Mouse (Mus musculus) intestine, embryonic 16.5 days (tissue): ENCODE results near the gene Psph. TPM values are rescaled to one million over a fixed set of nuclear protein-coding genes. Genes with fewer than 3 reads are reported as not detected.
"Not testable (repeated sequence)": the region's sequence is repeated elsewhere in the genome, so short reads cannot be mapped to it uniquely, and the experiment has no call there.

Experiments used
- ATAC-seq: fragments of 200-750 bp; cut with Nextera tagmentation; 2 replicates; pipeline ENCODE4 v1.8.0; 2017; ENCODE audit warnings: moderate TSS enrichment, moderate library complexity
- H3K27ac ChIP-seq: fragments of 300-500 bp; sonication (generic); 2 replicates; pipeline ENCODE4 v1.5.1; 2014; ENCODE audit warnings: mild to moderate bottlenecking, low read length
- H3K27me3 ChIP-seq: fragments of 300-500 bp; sonication (generic); replicated peaks from 2 replicates; pipeline ENCODE4 v1.6.1; 2014; ENCODE audit warnings: low read length, control low read depth, mixed read lengths; ENCODE audit not compliant: control insufficient read depth, insufficient read depth
- H3K36me3 ChIP-seq: fragments of 300-500 bp; sonication (generic); 2 replicates; pipeline ENCODE4 v1.6.1; 2014; ENCODE audit warnings: low read length, control low read depth; ENCODE audit not compliant: control insufficient read depth, insufficient read depth
- H3K4me1 ChIP-seq: fragments of 300-500 bp; sonication (generic); 2 replicates; pipeline ENCODE4 v1.6.1; 2014; ENCODE audit warnings: low read length, control low read depth, mixed read lengths; ENCODE audit not compliant: control insufficient read depth, insufficient read depth
- H3K4me2 ChIP-seq: fragments of 300-500 bp; sonication (generic); 2 replicates; pipeline ENCODE4 v1.6.1; 2014; ENCODE audit warnings: low read depth, low read length, control low read depth
- H3K4me3 ChIP-seq: fragments of 300-500 bp; sonication (generic); 2 replicates; pipeline ENCODE4 v1.5.1; 2014; ENCODE audit warnings: mild to moderate bottlenecking, low read length
- H3K9ac ChIP-seq: fragments of 300-500 bp; sonication (generic); 2 replicates; pipeline ENCODE4 v1.6.1; 2014; ENCODE audit warnings: low read depth, low read length
- H3K9me3 ChIP-seq: fragments of 300-500 bp; sonication (generic); 2 replicates; pipeline ENCODE4 v1.6.1; 2016; ENCODE audit warnings: low read length, control low read depth; ENCODE audit not compliant: control insufficient read depth
- WGBS: fragments of 180-500 bp; shearing (Covaris S2); extraction: QIAGEN DNeasy Blood & Tissue Kit; methylation state at CpG from one replicate; pipeline ENCODE4 v1.1.7; 2014; 5-methylcytosine and 5-hydroxymethylcytosine counted together
- polyA plus RNA-seq: library from polyadenylated mRNA; unstranded; fragments of >200 nt; fragmentation: Nextera tagmentation; extraction: Ambion mirVana; gene quantifications from 2 replicates; pipeline ENCODE4 v1.2.1, GENCODE M21; 2015

Psph gene
- polyA plus RNA-seq, 1 experiment from 2014 or later = 57.1 TPM

DNA sequence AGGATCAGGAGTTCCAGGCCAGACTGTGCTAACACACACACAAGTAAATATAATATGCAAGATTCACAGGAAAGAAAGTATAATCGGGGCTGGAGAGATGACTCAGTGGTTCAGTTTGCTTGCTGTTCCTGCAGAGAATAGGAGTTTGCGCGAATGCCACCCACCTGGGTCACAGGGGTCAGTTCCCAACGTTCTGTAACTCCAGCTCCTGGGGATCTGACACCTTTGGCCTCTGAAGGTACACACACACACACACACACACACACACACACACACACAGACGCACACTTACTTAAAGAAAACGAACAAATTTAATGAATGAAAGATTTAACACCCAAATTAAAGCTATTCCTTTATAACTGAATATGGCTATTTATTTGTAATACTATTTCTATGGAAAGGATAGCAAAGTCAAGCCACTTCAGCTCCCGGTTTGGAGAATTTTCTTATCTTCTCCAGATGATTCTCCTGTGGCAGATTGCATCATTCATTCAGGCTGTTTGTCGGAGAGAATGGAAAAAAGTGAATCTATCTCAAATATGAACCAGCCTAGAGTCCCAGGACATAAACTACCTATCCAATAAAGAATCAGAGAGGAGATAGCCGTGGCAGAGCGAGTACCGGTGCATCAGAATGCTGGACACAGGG lies 8.8 kb downstream of the Psph start:
- H3K4me2 ChIP-seq = peak overlapping the region; percentile 72
- H3K4me3 ChIP-seq = peak overlapping the region; percentile 57
- ATAC-seq = no peak
- no peaks in the 10 kb centered on the region for H3K27me3 ChIP-seq
- 38% methylated on average over 11 of the region's 11 CpGs for WGBS
- H3K4me1 ChIP-seq = 0 out of 2 replicates have a peak, but pooled peaks cover 3% of the 10 kb centered on the region
- H3K9ac ChIP-seq = peak overlapping the region; percentile 73
- H3K27ac ChIP-seq = no peak overlapping the region
- no peaks in the 10 kb centered on the region for H3K9me3 ChIP-seq
- no peaks in the 10 kb centered on the region for H3K36me3 ChIP-seq

DNA sequence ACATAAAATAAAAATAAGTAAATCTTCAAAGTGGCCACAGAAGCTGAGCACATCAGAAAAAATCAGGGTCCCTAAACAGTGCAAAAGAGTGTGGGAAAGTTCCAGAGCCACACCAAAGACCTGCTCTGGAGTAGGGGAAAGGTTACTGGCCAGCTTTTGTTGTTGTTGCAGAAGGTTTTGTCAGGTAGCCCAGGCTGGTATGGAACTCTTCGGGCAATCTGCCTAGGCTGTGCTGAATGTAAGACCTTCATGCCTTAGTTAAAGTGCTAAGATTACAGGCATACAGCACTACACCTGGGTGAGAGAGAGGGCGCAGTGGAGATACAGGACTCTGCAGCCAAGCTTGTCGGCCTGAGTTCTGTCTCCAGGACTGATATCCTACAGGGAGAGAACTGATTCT lies 12.6 kb downstream of the Psph start:
- H3K36me3 ChIP-seq = no peaks in the 10 kb centered on the region
- no peak overlapping the region for H3K4me3 ChIP-seq
- no peaks in the 10 kb centered on the region for H3K27me3 ChIP-seq
- H3K27ac ChIP-seq = no peak overlapping the region
- ATAC-seq = no peak
- H3K4me2 ChIP-seq = no peak overlapping the region
- H3K4me1 ChIP-seq = 0 out of 2 replicates have a peak, but pooled peaks cover 3% of the 10 kb centered on the region
- no peaks in the 10 kb centered on the region for H3K9me3 ChIP-seq
- 82% methylated on average over 3 of the region's 3 CpGs for WGBS
- H3K9ac ChIP-seq = no peak overlapping the region

DNA sequence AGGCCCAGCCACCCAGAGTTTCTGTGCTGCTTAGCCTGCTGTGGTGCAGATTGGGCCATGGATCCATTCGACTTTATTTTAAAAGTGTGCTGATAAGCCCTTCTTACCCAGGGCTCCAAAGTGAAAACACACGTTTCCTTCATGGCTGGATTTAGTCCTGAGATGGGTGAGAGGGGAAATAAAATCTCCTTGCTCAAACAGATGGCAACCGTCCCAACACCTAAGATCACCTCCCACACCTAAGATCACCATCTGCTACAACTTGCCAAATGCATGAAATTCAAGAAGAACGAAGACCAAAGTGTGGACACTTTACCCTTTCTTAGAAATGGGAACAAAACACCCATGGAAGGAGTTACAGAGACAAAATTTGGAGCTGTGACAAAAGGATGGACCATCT lies 13.9 kb downstream of the Psph start:
- not testable (repeated sequence) for ATAC-seq, H3K9me3 ChIP-seq
- 85% methylated on average over 4 of the region's 4 CpGs for WGBS

DNA sequence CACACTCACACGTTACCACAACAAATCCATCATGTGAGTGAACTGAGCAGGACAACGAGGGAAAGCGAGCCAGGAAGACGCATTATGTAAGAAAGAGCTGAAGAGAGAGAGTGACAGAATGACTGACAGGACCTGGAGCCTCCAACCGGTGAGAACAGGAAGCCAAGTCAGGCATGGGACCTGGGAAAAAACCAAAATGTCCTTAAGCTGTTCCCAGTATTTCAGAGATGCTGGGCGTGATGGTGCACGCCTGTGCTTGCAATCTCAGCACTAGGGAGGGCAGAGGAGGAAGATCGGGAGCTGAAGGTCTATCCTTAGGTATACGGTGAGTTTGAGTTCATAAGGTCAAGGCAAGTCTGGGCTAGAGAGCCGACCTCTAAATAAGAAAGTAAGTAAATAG lies 14.8 kb downstream of the Psph start:
- no peak overlapping the region for H3K4me3 ChIP-seq
- 0 out of 2 replicates have a peak, but pooled peaks cover 3% of the 10 kb centered on the region for H3K36me3 ChIP-seq
- no peaks in the 10 kb centered on the region for H3K9me3 ChIP-seq
- 89% methylated on average over 10 of the region's 10 CpGs for WGBS
- no peak overlapping the region for H3K27ac ChIP-seq
- H3K27me3 ChIP-seq = no peaks in the 10 kb centered on the region
- H3K4me2 ChIP-seq = no peak overlapping the region
- no peaks in the 10 kb centered on the region for H3K4me1 ChIP-seq
- no peak for ATAC-seq
- no peak overlapping the region for H3K9ac ChIP-seq

More for the DNA sequence above, 13.9 kb downstream of the Psph start:
- not testable (repeated sequence) for H3K27me3 ChIP-seq, H3K36me3 ChIP-seq, H3K4me1 ChIP-seq, H3K4me3 ChIP-seq, H3K9ac ChIP-seq, H3K27ac ChIP-seq, H3K4me2 ChIP-seq

DNA sequence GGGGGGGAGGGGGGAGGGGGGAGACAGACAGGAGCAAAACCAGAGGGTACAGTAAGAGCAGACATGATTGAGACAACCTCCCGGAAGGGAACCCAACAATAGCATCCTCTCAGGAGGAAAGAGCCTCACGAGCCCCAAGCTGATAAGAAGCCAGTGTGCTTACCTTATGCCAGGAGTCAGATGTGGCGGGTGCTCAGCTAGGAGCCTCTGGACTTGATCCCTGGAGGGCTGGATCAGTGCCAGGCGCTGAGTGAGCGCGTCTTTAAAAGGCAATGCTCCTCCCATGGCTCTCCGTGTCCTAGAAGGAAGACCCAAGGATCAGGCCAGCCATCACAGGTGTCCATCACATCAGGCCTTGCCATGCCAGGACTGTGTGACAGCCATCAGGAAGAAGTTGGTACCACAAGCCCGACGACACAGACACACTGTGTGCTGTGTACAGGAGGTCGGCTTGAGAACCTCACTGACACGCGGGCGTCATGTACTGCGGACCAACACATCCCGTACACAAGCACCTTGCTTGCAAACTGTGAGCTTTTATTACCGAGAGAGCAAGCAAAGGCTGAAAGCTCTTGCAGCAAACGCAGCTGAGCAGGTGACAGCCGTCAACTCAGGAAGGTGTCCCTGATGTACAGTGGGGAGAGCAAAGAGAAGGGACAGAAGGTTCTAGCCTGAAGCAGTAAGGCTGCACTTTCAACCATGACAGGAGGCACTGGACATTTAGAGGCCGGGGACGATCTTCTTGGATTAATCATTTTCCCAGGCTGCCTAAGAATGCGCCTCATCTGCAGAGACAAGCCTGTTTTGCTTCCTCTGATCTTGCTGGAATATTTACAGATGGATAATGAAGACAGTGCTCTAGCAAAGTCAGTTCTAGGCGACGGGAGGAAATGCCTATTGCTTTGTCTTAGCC lies 16.6 kb downstream of the Psph start:
- no peak overlapping the region for H3K27ac ChIP-seq
- H3K4me2 ChIP-seq = no peak overlapping the region
- no peaks in the 10 kb centered on the region for H3K4me1 ChIP-seq
- H3K36me3 ChIP-seq = 0 out of 2 replicates have a peak, but pooled peaks cover 3% of the 10 kb centered on the region
- no peaks in the 10 kb centered on the region for H3K9me3 ChIP-seq
- peak; percentile 81 for ATAC-seq
- 65% methylated on average over 23 of the region's 23 CpGs for WGBS
- H3K27me3 ChIP-seq = no peaks in the 10 kb centered on the region
- H3K4me3 ChIP-seq = no peak overlapping the region
- no peak overlapping the region for H3K9ac ChIP-seq

DNA sequence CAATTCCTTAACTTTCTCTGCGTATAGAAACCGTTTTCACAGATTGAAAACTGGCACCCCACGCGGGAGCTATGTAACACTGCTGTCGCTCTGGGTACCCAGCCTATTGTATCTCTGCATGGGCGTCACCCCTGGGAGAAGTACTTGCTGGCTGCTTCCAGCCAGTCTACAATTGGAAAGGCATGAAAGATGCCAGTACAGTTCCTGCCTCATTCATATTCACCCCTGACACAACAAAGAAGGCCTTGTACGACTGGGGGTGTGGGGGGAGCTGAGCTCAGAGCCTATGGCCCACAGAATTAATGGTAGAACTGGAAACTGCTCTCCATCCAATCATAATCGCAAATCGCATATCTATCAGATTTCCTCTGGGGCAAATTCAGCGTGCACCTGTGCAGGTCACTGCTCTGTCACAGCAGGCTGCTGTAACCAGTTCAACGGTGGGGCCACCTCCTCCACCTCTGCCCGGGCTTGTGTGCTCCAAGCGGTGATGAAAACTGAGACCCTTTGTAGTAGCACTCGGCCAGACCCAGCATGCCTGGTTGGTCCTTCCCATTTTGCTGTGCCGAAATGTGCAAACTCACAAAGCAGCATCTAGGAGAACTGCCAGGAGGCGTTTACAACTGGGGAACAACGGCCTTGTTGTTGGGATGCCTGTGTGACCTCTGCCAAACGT lies 25.2 kb downstream of the Psph start:
- H3K36me3 ChIP-seq = peaks cover 3% of the 10 kb centered on the region; the same call in 1 of the 2 replicates
- no peak overlapping the region for H3K27ac ChIP-seq
- no peaks in the 10 kb centered on the region for H3K4me1 ChIP-seq
- no peaks in the 10 kb centered on the region for H3K9me3 ChIP-seq
- ATAC-seq = 0 out of 2 replicates have a peak, but pooled peaks have one; percentile 36
- 76% methylated on average over 18 of the region's 18 CpGs for WGBS
- H3K4me2 ChIP-seq = no peak overlapping the region
- no peaks in the 10 kb centered on the region for H3K27me3 ChIP-seq
- no peak overlapping the region for H3K9ac ChIP-seq
- no peak overlapping the region for H3K4me3 ChIP-seq

DNA sequence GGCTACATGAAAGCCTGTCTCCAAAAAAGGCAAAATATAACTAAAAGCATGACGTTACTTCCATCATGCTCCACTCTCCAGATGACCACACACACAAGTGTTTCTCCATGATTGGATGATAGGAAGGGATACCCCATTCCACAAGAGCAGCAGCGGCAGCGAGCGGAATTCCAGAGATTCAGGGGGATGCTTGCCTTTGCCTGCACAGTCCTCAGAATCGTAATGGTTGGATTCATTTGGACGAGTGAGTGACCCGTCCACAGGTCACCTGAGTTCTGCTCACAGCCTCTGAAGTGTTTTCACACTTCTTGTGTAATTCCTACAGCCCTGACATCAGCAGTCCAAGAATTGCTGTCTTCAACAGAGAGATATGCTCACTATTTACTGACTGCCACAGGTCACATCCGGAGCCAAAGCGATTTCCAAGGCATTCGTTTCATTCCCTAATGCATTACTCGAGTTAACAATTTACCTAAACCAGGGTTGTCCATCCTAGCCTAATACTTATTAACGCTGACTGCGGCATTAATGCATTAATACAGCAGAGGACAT lies 27.2 kb downstream of the Psph start:
- Histone ChIP-seq H3K27me3 (no peaks in the 10 kb centered on the region), H3K4me2 (no peak overlapping the region), H3K36me3 (peaks cover 6% of the 10 kb centered on the region; the same call in 1 of the 2 replicates), H3K9ac (no peak overlapping the region), H3K4me1 (no peaks in the 10 kb centered on the region), H3K9me3 (no peaks in the 10 kb centered on the region), H3K4me3 (no peak overlapping the region), H3K27ac (no peak overlapping the region)
- ATAC-seq = no peak
- 78% methylated on average over 13 of the region's 13 CpGs for WGBS

DNA sequence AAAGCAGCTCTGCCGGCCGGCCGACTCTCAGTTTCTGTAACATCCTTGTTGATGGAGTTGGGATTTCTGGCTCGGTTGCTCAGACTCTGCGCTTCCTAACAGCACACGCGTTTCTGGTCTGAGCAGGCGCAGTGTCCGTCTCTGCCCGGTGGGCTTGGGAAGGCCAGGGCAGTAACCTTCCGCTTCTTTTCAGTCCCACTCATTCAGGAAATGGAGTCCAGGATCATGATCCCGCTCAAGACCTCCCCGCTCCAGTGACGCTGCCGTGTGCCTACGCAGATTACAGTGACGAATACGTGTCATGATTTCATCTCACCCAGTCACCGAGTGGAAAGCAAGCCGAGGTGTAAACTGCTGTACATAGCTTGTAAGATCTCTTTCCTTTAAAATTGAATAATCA lies 30.4 kb downstream of the Psph start:
- Histone ChIP-seq H3K4me2 (no peak overlapping the region), H3K4me3 (no peak overlapping the region), H3K4me1 (no peaks in the 10 kb centered on the region), H3K27me3 (no peaks in the 10 kb centered on the region), H3K27ac (no peak overlapping the region), H3K9me3 (no peaks in the 10 kb centered on the region), H3K36me3 (peaks cover 9% of the 10 kb centered on the region; the same call in 1 of the 2 replicates), H3K9ac (no peak overlapping the region)
- WGBS = 92% methylated on average over 20 of the region's 20 CpGs
- ATAC-seq = no peak

DNA sequence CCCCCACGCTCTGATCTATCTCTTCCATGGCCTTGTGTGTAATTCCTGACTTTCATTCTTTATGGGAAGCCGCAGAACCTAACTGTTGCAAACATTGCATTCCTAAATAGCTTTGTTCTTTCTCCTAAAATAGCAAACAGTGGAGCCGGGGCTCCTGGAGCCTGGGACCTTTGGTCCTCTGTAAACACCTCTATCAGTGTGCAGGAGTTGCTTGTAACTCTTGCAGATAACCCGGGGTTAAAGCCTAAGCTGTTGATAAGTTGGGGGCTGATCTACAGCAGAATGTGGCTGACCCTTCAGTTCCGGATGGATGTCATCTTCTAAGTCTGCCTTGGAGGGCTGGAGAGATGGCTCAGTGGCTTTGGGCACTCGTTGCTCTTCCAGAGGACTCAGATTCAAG lies 43.2 kb downstream of the Psph start:
- no peak overlapping the region; the same call in 1 of the 2 replicates for H3K9ac ChIP-seq
- H3K36me3 ChIP-seq = peaks cover 17% of the 10 kb centered on the region
- H3K27me3 ChIP-seq = no peaks in the 10 kb centered on the region
- H3K4me1 ChIP-seq = no peaks in the 10 kb centered on the region; the same call in 1 of the 2 replicates
- H3K27ac ChIP-seq = peak overlapping the region; percentile 59
- WGBS = 32% methylated on average over 6 of the region's 6 CpGs
- no peaks in the 10 kb centered on the region for H3K9me3 ChIP-seq
- ATAC-seq = peak; percentile 69
- H3K4me3 ChIP-seq = no peak overlapping the region
- H3K4me2 ChIP-seq = peak overlapping the region; percentile 29; the same call in 1 of the 2 replicates
